Mouse (Mus musculus): ENCODE measurements around the gene Snx33. TPM values are rescaled to one million over a fixed set of nuclear protein-coding genes. Genes with fewer than 3 reads are reported as not detected.
A peak's percentile ranks its signal among the peaks of the same experiment; 100 is the strongest.

Snx33 gene
- polyA plus RNA-seq, 1 experiment from 2014 or later: 5.8 TPM

DNA sequence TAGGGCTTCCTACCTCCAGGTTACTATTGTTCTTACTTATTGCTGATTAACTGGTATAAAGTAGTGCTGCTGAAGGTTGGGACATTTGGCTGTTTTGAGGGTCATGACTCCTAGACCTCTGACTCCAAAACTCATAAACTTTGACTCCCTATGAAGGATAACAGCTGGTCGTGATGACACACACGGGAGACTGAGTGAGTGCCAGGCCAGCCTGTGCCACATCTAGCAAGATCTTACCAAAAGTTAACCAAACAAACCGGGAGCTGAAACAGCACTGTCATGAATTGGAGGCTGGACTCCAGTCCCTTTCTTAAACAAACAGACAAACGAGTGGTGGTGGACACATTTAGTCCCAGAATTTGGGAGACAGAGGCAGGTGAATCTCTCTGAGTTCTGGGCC is 1.3 kb upstream of the Snx33 start:
- H3K4me1 ChIP-seq (replicated peaks; ENCODE audit: control insufficient read depth, insufficient read depth, low read length): peaks cover 23% of the 10 kb centered on the region
- ATAC-seq (replicated peaks; ENCODE audit: low FRiP score, low TSS enrichment, low read depth) (no peak), DNase-seq (ENCODE audit: low spot score) (no peak)
- H3K9ac ChIP-seq (ENCODE audit: low read length): no peak overlapping the region
- no peak overlapping the region for H3K27ac ChIP-seq (ENCODE audit: low read depth)
- no peaks in the 10 kb centered on the region for H3K9me3 ChIP-seq (ENCODE audit: control insufficient read depth, low read length)
- H3K36me3 ChIP-seq (ENCODE audit: control insufficient read depth, insufficient read depth, low read length): peaks cover 3% of the 10 kb centered on the region; the same call in 1 of the 2 replicates
- WGBS: 30% methylated on average over 4 of the region's 4 CpGs
- H3K4me2 ChIP-seq (ENCODE audit: low read length): no peak overlapping the region
- H3K4me3 ChIP-seq (ENCODE audit: low read depth, low read length): no peak overlapping the region
- H3K27me3 ChIP-seq (replicated peaks; ENCODE audit: control insufficient read depth, insufficient read depth, low read length): no peaks in the 10 kb centered on the region

DNA sequence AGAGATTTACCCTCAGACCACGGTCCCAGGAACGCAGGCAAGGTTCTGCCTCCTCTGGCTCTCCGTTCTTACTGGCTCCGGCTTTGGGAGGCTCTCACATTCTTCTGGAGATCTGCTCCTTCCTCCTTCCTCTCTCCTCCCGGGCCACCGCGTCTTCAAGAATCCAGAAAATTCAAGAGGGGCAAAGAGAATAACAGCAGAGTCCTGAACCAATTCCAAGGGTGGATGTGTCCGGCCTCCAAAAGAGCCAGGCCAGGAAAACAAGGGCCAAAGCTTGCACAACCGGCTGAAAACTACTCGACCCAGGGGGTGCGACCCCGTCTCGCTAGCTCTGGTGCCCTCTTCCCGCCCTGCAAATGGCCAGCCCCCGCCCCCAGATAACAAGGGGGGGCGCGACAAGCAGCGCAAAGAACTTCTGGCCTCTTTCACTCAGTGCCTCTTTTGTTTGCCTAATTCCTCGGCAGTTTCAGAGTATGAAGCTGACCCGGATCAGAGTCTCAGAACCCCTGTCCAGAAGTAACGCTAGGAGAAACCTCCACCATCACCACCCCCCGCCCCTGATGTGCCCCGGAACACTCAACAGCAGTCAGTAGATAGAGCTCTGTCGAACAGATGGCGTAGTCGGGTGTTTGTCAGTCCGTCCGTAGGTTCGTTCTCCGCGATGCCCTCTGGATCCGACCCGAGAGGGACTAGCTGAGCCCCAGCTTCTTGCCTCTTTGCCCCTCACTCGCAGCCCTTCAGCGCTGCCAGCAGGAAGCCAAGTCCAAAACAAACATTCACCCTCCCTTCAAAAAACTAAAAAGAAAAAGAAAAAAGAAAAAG is 769 bp downstream of the Snx33 start:
- under 1% methylated on average over 35 of the region's 35 CpGs for WGBS
- peak overlapping the region; percentile 74 for H3K4me2 ChIP-seq (ENCODE audit: low read length)
- H3K4me3 ChIP-seq (ENCODE audit: low read depth, low read length): peak overlapping the region; percentile 61
- DNase-seq (ENCODE audit: low spot score) (peak; percentile 76), ATAC-seq (replicated peaks; ENCODE audit: low FRiP score, low TSS enrichment, low read depth) (peak; percentile 47; the same call in 1 of the 2 replicates)
- H3K27ac ChIP-seq (ENCODE audit: low read depth): peak overlapping the region; percentile 94
- H3K9ac ChIP-seq (ENCODE audit: low read length): peak overlapping the region; percentile 71
- H3K9me3 ChIP-seq (ENCODE audit: control insufficient read depth, low read length): no peaks in the 10 kb centered on the region
- no peaks in the 10 kb centered on the region for H3K27me3 ChIP-seq (replicated peaks; ENCODE audit: control insufficient read depth, insufficient read depth, low read length)
- H3K36me3 ChIP-seq (ENCODE audit: control insufficient read depth, insufficient read depth, low read length): peaks cover 4% of the 10 kb centered on the region; the same call in 1 of the 2 replicates
- peaks cover 39% of the 10 kb centered on the region for H3K4me1 ChIP-seq (replicated peaks; ENCODE audit: control insufficient read depth, insufficient read depth, low read length)

DNA sequence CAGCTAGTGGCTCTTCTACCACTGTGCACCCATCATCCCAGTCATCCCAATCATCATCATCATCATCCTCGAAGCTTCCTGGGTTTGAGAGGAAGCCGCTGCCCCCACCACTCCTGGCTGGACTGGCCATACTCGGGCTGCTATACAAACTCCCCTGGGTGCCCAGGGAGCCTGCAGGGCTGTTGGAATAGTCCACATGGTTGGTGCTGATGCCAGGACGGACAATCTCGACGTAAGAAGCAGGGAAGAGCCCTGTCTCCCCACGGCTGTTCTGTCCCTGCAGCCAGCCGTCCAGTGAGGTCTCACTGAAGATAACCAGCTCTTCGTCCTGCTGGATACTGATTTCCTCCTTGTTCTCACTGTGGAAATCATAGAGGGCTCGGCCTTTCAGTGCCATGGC is 1.8 kb downstream of the Snx33 start:
- H3K27ac ChIP-seq (ENCODE audit: low read depth): no peak overlapping the region
- H3K27me3 ChIP-seq (replicated peaks; ENCODE audit: control insufficient read depth, insufficient read depth, low read length): no peaks in the 10 kb centered on the region
- H3K4me2 ChIP-seq (ENCODE audit: low read length): peak overlapping the region; percentile 74
- DNase-seq (ENCODE audit: low spot score) (no peak), ATAC-seq (replicated peaks; ENCODE audit: low FRiP score, low TSS enrichment, low read depth) (no peak)
- H3K9ac ChIP-seq (ENCODE audit: low read length): peak overlapping the region; percentile 71; the same call in 1 of the 2 replicates
- peaks cover 12% of the 10 kb centered on the region; the same call in 1 of the 2 replicates for H3K36me3 ChIP-seq (ENCODE audit: control insufficient read depth, insufficient read depth, low read length)
- H3K4me1 ChIP-seq (replicated peaks; ENCODE audit: control insufficient read depth, insufficient read depth, low read length): peaks cover 39% of the 10 kb centered on the region
- WGBS: 74% methylated on average over 10 of the region's 10 CpGs
- H3K9me3 ChIP-seq (ENCODE audit: control insufficient read depth, low read length): no peaks in the 10 kb centered on the region
- peak overlapping the region; percentile 61; the same call in 1 of the 2 replicates for H3K4me3 ChIP-seq (ENCODE audit: low read depth, low read length)

DNA sequence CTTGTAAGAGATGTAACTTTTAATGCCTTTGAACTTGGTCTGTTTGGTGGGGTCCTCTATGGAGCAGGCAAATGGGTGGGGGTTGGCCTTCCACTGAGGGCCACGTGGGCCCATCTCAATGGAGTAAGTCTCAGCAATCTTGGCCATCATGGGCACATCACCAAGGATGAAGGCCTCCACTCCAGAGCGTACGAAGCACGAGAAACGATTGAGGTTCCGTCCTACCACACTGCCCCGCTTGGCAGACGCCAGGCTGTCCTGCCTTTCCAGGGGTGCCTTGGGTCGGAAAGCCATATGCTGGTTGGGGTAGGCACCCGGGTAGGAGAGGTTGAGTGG is 2.2 kb downstream of the Snx33 start:
- H3K9ac ChIP-seq (ENCODE audit: low read length): no peak overlapping the region

DNA sequence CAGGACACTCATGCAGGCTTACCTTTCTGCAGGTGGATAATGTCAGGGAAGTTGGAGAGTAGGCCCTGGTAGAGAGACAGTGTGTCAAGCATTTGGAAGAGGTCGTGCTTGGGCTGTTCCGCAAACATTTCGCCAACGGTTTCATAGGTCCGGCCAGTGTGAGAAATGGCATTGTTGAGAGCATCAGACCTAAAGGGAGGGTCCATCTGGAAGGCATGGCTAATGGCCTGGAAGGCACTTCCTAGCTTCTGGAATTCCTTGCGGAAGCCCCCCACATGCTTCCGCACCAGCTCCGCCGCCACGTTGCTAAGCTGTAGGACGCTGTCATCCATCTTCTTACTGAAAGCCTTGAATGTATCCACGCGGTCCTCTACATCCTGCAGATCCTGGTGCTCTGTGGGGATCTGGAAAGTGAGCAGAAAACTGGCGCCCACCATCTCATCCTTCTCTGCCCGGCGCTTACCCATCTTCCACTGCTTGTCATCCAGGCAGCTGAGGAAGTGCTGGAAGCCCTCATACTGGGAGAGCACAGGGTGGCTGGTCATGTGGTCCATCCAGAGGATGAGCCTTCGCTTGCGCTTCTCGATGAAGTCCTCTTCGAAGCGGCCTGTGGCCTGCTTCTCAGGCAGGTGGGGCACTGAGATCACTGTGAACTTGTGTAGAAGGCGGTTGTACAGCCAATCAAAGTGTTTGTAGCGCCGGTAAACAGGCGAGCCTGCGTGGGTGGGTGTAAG is 2.7 kb downstream of the Snx33 start:
- no peak for DNase-seq (ENCODE audit: low spot score)
- WGBS: 70% methylated on average over 26 of the region's 26 CpGs
- H3K4me3 ChIP-seq (ENCODE audit: low read depth, low read length): peak overlapping the region; percentile 35
- H3K27ac ChIP-seq (ENCODE audit: low read depth): peak overlapping the region; percentile 8; the same call in 1 of the 2 replicates
- no peak for ATAC-seq (replicated peaks; ENCODE audit: low FRiP score, low TSS enrichment, low read depth)
- H3K36me3 ChIP-seq (ENCODE audit: control insufficient read depth, insufficient read depth, low read length): peaks cover 12% of the 10 kb centered on the region; the same call in 1 of the 2 replicates
- H3K9me3 ChIP-seq (ENCODE audit: control insufficient read depth, low read length): no peaks in the 10 kb centered on the region
- H3K9ac ChIP-seq (ENCODE audit: low read length): peak overlapping the region; percentile 23; the same call in 1 of the 2 replicates
- H3K27me3 ChIP-seq (replicated peaks; ENCODE audit: control insufficient read depth, insufficient read depth, low read length): no peaks in the 10 kb centered on the region
- H3K4me1 ChIP-seq (replicated peaks; ENCODE audit: control insufficient read depth, insufficient read depth, low read length): peaks cover 39% of the 10 kb centered on the region
- H3K4me2 ChIP-seq (ENCODE audit: low read length): peak overlapping the region; percentile 74

More for the DNA sequence above, 2.2 kb downstream of the Snx33 start:
- no peak for ATAC-seq (replicated peaks; ENCODE audit: low FRiP score, low TSS enrichment, low read depth)
- no peaks in the 10 kb centered on the region for H3K27me3 ChIP-seq (replicated peaks; ENCODE audit: control insufficient read depth, insufficient read depth, low read length)
- peaks cover 12% of the 10 kb centered on the region; the same call in 1 of the 2 replicates for H3K36me3 ChIP-seq (ENCODE audit: control insufficient read depth, insufficient read depth, low read length)
- H3K27ac ChIP-seq (ENCODE audit: low read depth): no peak overlapping the region
- H3K4me3 ChIP-seq (ENCODE audit: low read depth, low read length): no peak overlapping the region
- peak overlapping the region; percentile 74 for H3K4me2 ChIP-seq (ENCODE audit: low read length)
- H3K4me1 ChIP-seq (replicated peaks; ENCODE audit: control insufficient read depth, insufficient read depth, low read length): peaks cover 39% of the 10 kb centered on the region
- WGBS: 97% methylated on average over 10 of the region's 10 CpGs
- H3K9me3 ChIP-seq (ENCODE audit: control insufficient read depth, low read length): no peaks in the 10 kb centered on the region
- DNase-seq (ENCODE audit: low spot score): no peak

DNA sequence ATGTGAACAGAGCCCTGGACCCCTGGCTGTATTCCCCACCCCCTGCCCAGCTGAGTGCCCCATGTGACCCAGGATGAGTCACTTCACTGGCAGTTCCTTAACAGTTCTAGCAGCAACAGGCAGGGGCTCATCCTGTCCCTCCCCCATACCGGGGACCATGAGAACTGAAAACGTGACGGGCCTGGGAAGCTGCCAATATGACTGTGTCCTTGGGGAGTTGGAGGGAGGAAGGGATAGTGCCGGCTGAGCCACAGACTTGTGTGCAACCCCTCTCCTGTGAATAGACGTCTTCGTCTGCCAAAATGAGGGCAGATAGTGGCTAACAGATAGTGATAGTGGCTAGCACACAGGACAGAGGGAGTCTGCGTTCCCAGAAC is 3.5 kb downstream of the Snx33 start:
- DNase-seq (ENCODE audit: low spot score) (peak; percentile 70), ATAC-seq (replicated peaks; ENCODE audit: low FRiP score, low TSS enrichment, low read depth) (peak; percentile 61; the same call in 1 of the 2 replicates)
- Histone ChIP-seq H3K9me3 (ENCODE audit: control insufficient read depth, low read length) (no peaks in the 10 kb centered on the region), H3K36me3 (ENCODE audit: control insufficient read depth, insufficient read depth, low read length) (peaks cover 21% of the 10 kb centered on the region), H3K9ac (ENCODE audit: low read length) (peak overlapping the region; percentile 23), H3K27me3 (replicated peaks; ENCODE audit: control insufficient read depth, insufficient read depth, low read length) (no peaks in the 10 kb centered on the region), H3K4me3 (ENCODE audit: low read depth, low read length) (peak overlapping the region; percentile 35), H3K27ac (ENCODE audit: low read depth) (peak overlapping the region; percentile 29; the same call in 1 of the 2 replicates), H3K4me2 (ENCODE audit: low read length) (peak overlapping the region; percentile 74), H3K4me1 (replicated peaks; ENCODE audit: control insufficient read depth, insufficient read depth, low read length) (peaks cover 39% of the 10 kb centered on the region)
- 13% methylated on average over 7 of the region's 7 CpGs for WGBS

DNA sequence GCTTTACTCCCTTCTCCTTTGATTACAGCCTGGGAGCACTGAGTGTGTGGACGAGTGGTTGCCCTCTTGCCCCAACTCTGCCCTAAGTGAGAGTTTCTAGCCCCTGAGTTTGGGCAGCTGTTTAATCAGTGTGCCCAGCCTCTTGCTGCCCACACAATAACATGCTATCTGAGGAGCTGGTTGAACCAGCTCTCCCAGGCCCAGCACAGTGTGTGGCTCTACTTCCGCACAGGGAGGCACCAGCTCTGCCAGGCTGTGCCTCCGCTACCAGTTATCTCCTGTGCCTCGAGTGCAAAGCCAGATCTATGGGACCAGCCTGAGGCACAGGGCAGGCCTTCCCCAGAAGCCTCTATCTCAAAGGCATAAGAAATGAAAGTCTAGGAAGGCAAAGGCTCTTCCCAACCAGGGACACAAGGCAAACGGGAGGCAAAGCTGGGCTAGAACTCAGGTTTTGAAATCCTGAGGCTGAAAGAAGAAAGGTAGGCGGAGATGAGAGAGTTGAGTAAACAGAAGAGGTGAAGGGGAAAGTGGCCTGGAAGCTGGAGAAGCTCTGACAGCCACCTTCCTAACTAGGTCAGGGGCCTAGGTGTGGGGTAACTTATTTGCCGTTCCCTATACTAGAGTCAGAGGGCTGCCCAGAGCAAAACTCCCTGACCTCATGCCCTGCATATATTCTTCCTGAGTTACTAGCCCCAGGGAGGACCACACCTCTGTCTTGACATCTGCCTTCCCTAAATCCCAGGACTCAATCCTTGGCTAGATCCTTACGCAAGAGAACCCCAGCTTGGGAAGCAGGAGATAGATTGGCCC is 4.1 kb downstream of the Snx33 start:
- peaks cover 39% of the 10 kb centered on the region for H3K4me1 ChIP-seq (replicated peaks; ENCODE audit: control insufficient read depth, insufficient read depth, low read length)
- peak overlapping the region; percentile 29; the same call in 1 of the 2 replicates for H3K27ac ChIP-seq (ENCODE audit: low read depth)
- H3K4me2 ChIP-seq (ENCODE audit: low read length): peak overlapping the region; percentile 74

DNA sequence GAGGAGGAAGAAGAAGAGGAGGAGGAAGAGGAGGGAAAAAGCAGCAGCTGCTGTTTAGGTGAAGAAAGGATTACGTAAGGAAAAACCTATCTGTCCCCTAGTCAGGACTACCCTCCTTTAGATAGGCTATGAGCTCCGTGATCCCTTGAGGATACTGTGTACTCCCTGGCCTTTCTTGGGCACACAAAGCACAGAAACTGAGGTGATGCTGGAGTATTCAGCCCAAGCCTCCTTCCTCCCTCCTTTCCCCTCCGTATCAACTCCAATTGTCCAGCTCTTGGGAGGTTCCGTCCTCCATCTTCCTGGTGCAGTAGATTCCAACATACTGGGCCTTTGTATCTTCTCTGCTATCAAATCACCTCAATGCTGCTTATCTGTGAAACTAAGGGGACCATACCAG is 5.4 kb downstream of the Snx33 start:
- Histone ChIP-seq H3K4me1 (replicated peaks; ENCODE audit: control insufficient read depth, insufficient read depth, low read length) (peaks cover 39% of the 10 kb centered on the region), H3K9ac (ENCODE audit: low read length) (no peak overlapping the region), H3K27ac (ENCODE audit: low read depth) (0 out of 2 replicates have a peak overlapping the region, but pooled peaks have one; percentile 29), H3K27me3 (replicated peaks; ENCODE audit: control insufficient read depth, insufficient read depth, low read length) (no peaks in the 10 kb centered on the region), H3K9me3 (ENCODE audit: control insufficient read depth, low read length) (no peaks in the 10 kb centered on the region), H3K4me3 (ENCODE audit: low read depth, low read length) (0 out of 2 replicates have a peak overlapping the region, but pooled peaks have one; percentile 35), H3K4me2 (ENCODE audit: low read length) (peak overlapping the region; percentile 74), H3K36me3 (ENCODE audit: control insufficient read depth, insufficient read depth, low read length) (peaks cover 38% of the 10 kb centered on the region)
- 86% methylated on average over 4 of the region's 4 CpGs for WGBS
- ATAC-seq (replicated peaks; ENCODE audit: low FRiP score, low TSS enrichment, low read depth) (no peak), DNase-seq (ENCODE audit: low spot score) (no peak)

More for the DNA sequence above, 4.1 kb downstream of the Snx33 start:
- Histone ChIP-seq H3K4me3 (ENCODE audit: low read depth, low read length) (peak overlapping the region; percentile 35), H3K27me3 (replicated peaks; ENCODE audit: control insufficient read depth, insufficient read depth, low read length) (no peaks in the 10 kb centered on the region), H3K36me3 (ENCODE audit: control insufficient read depth, insufficient read depth, low read length) (peaks cover 27% of the 10 kb centered on the region), H3K9ac (ENCODE audit: low read length) (peak overlapping the region; percentile 23), H3K9me3 (ENCODE audit: control insufficient read depth, low read length) (no peaks in the 10 kb centered on the region)
- ATAC-seq (replicated peaks; ENCODE audit: low FRiP score, low TSS enrichment, low read depth) (no peak), DNase-seq (ENCODE audit: low spot score) (no peak)
- 54% methylated on average over 8 of the region's 8 CpGs for WGBS

Data from intestine, embryonic 14.5 days (tissue).